Mouse (Mus musculus): ENCODE results near the gene Ccdc125. TPM values are rescaled to one million over a fixed set of nuclear protein-coding genes. Genes with fewer than 3 reads are reported as not detected.

Gene Ccdc125
- polyA plus RNA-seq, 1 experiment = not detected

- peaks cover 43% of the 10 kb centered on the region for H3K36me3 ChIP-seq (ENCODE audit: control insufficient read depth)
- TF ChIP-seq TAL1 (IDR thresholded peaks at IDR 0.05; ENCODE audit: low read length) = no peak
- no peak for TF ChIP-seq GATA1 (IDR thresholded peaks at IDR 0.05; ENCODE audit: low read length)
These were observed 9.6 kb upstream of the Ccdc125 start for GRCm38 (mm10) chr13:100659864-100660456.

GRCm38 (mm10) chr13:100670181-100670741, 744 bp downstream of the Ccdc125 start:
- H3K4me1 ChIP-seq (ENCODE audit: control insufficient read depth) = peaks cover 8% of the 10 kb centered on the region
- no peaks in the 10 kb centered on the region for H3K9me3 ChIP-seq (ENCODE audit: control insufficient read depth, low read length)
- peak overlapping the region; percentile 66 for H3K4me3 ChIP-seq (replicated peaks)
- peaks cover 15% of the 10 kb centered on the region for H3K36me3 ChIP-seq (ENCODE audit: control insufficient read depth)
- H3K27me3 ChIP-seq (ENCODE audit: control insufficient read depth) = peaks cover 26% of the 10 kb centered on the region
- TF ChIP-seq GATA1 (IDR thresholded peaks at IDR 0.05; ENCODE audit: low read length) (no peak), TAL1 (IDR thresholded peaks at IDR 0.05; ENCODE audit: low read length) (no peak)

More at GRCm38 (mm10) chr13:100659864-100660456, 9.6 kb upstream of the Ccdc125 start:
- H3K4me3 ChIP-seq (replicated peaks) = no peak overlapping the region
- H3K4me1 ChIP-seq (ENCODE audit: control insufficient read depth) = peaks cover 3% of the 10 kb centered on the region
- no peaks in the 10 kb centered on the region for H3K27me3 ChIP-seq (ENCODE audit: control insufficient read depth)
- H3K9me3 ChIP-seq (ENCODE audit: control insufficient read depth, low read length) = no peaks in the 10 kb centered on the region

- no peaks in the 10 kb centered on the region for H3K9me3 ChIP-seq (ENCODE audit: control insufficient read depth, low read length)
- TF ChIP-seq GATA1 (IDR thresholded peaks at IDR 0.05; ENCODE audit: low read length) (no peak), TAL1 (IDR thresholded peaks at IDR 0.05; ENCODE audit: low read length) (no peak)
- no peak overlapping the region for H3K4me3 ChIP-seq (replicated peaks)
- H3K27me3 ChIP-seq (ENCODE audit: control insufficient read depth) = peaks cover 1% of the 10 kb centered on the region
- no peaks in the 10 kb centered on the region for H3K36me3 ChIP-seq (ENCODE audit: control insufficient read depth)
- H3K4me1 ChIP-seq (ENCODE audit: control insufficient read depth) = peaks cover 2% of the 10 kb centered on the region; the same call in 1 of the 2 replicates
These were observed 6.6 kb downstream of the Ccdc125 start for GRCm38 (mm10) chr13:100675936-100676635.

GRCm38 (mm10) chr13:100681615-100682014, 12.1 kb downstream of the Ccdc125 start:
- H3K4me1 ChIP-seq (ENCODE audit: control insufficient read depth) = peaks cover 2% of the 10 kb centered on the region; the same call in 1 of the 2 replicates
- no peaks in the 10 kb centered on the region for H3K27me3 ChIP-seq (ENCODE audit: control insufficient read depth)
- no peaks in the 10 kb centered on the region for H3K9me3 ChIP-seq (ENCODE audit: control insufficient read depth, low read length)
- no peak for TF ChIP-seq GATA1 (IDR thresholded peaks at IDR 0.05; ENCODE audit: low read length)
- TF ChIP-seq TAL1 (IDR thresholded peaks at IDR 0.05; ENCODE audit: low read length) = no peak
- no peaks in the 10 kb centered on the region; the same call in 1 of the 2 replicates for H3K36me3 ChIP-seq (ENCODE audit: control insufficient read depth)
- H3K4me3 ChIP-seq (replicated peaks) = no peak overlapping the region

GRCm38 (mm10) chr13:100682837-100683236, 13.3 kb downstream of the Ccdc125 start:
- no peak for TF ChIP-seq TAL1 (IDR thresholded peaks at IDR 0.05; ENCODE audit: low read length)
- no peak for TF ChIP-seq GATA1 (IDR thresholded peaks at IDR 0.05; ENCODE audit: low read length)
- Histone ChIP-seq H3K4me1 (ENCODE audit: control insufficient read depth) (peaks cover 2% of the 10 kb centered on the region; the same call in 1 of the 2 replicates), H3K9me3 (ENCODE audit: control insufficient read depth, low read length) (no peaks in the 10 kb centered on the region), H3K27me3 (ENCODE audit: control insufficient read depth) (no peaks in the 10 kb centered on the region), H3K36me3 (ENCODE audit: control insufficient read depth) (no peaks in the 10 kb centered on the region; the same call in 1 of the 2 replicates), H3K4me3 (replicated peaks) (no peak overlapping the region)

- TF ChIP-seq TAL1 (IDR thresholded peaks at IDR 0.05; ENCODE audit: low read length) (no peak), GATA1 (IDR thresholded peaks at IDR 0.05; ENCODE audit: low read length) (no peak)
- H3K27me3 ChIP-seq (ENCODE audit: control insufficient read depth) = no peaks in the 10 kb centered on the region
- H3K36me3 ChIP-seq (ENCODE audit: control insufficient read depth) = no peaks in the 10 kb centered on the region; the same call in 1 of the 2 replicates
- no peaks in the 10 kb centered on the region for H3K9me3 ChIP-seq (ENCODE audit: control insufficient read depth, low read length)
- peaks cover 2% of the 10 kb centered on the region; the same call in 1 of the 2 replicates for H3K4me1 ChIP-seq (ENCODE audit: control insufficient read depth)
- no peak overlapping the region for H3K4me3 ChIP-seq (replicated peaks)
These were observed 14.8 kb downstream of the Ccdc125 start for GRCm38 (mm10) chr13:100684355-100684754.

GRCm38 (mm10) chr13:100687513-100687912, 18.0 kb downstream of the Ccdc125 start:
- TF ChIP-seq GATA1 (IDR thresholded peaks at IDR 0.05; ENCODE audit: low read length) = no peak
- no peak for TF ChIP-seq TAL1 (IDR thresholded peaks at IDR 0.05; ENCODE audit: low read length)
- Histone ChIP-seq H3K27me3 (ENCODE audit: control insufficient read depth) (no peaks in the 10 kb centered on the region), H3K36me3 (ENCODE audit: control insufficient read depth) (peaks cover 6% of the 10 kb centered on the region; the same call in 1 of the 2 replicates)

GRCm38 (mm10) chr13:100697541-100697940, 28.0 kb downstream of the Ccdc125 start:
- no peak for TF ChIP-seq TAL1 (IDR thresholded peaks at IDR 0.05; ENCODE audit: low read length)
- TF ChIP-seq GATA1 (IDR thresholded peaks at IDR 0.05; ENCODE audit: low read length) = no peak
- no peaks in the 10 kb centered on the region for H3K9me3 ChIP-seq (ENCODE audit: control insufficient read depth, low read length)
- H3K4me1 ChIP-seq (ENCODE audit: control insufficient read depth) = no peaks in the 10 kb centered on the region
- H3K27me3 ChIP-seq (ENCODE audit: control insufficient read depth) = no peaks in the 10 kb centered on the region
- H3K4me3 ChIP-seq (replicated peaks) = no peak overlapping the region
- H3K36me3 ChIP-seq (ENCODE audit: control insufficient read depth) = peaks cover 62% of the 10 kb centered on the region

More at GRCm38 (mm10) chr13:100687513-100687912, 18.0 kb downstream of the Ccdc125 start:
- H3K4me1 ChIP-seq (ENCODE audit: control insufficient read depth) = no peaks in the 10 kb centered on the region
- no peak overlapping the region for H3K4me3 ChIP-seq (replicated peaks)
- H3K9me3 ChIP-seq (ENCODE audit: control insufficient read depth, low read length) = no peaks in the 10 kb centered on the region

GRCm38 (mm10) chr13:100698866-100699265, 29.3 kb downstream of the Ccdc125 start:
- no peaks in the 10 kb centered on the region for H3K4me1 ChIP-seq (ENCODE audit: control insufficient read depth)
- H3K27me3 ChIP-seq (ENCODE audit: control insufficient read depth) = no peaks in the 10 kb centered on the region
- H3K9me3 ChIP-seq (ENCODE audit: control insufficient read depth, low read length) = no peaks in the 10 kb centered on the region
- no peak for TF ChIP-seq TAL1 (IDR thresholded peaks at IDR 0.05; ENCODE audit: low read length)
- TF ChIP-seq GATA1 (IDR thresholded peaks at IDR 0.05; ENCODE audit: low read length) = no peak
- peaks cover 75% of the 10 kb centered on the region for H3K36me3 ChIP-seq (ENCODE audit: control insufficient read depth)
- H3K4me3 ChIP-seq (replicated peaks) = no peak overlapping the region
